Mouse (Mus musculus): ENCODE results near the gene Ahdc1. TPM values are rescaled to one million over a fixed set of nuclear protein-coding genes. Genes with fewer than 3 reads are reported as not detected.

Ahdc1 gene
- polyA plus RNA-seq, 1 experiment from 2014 or later = 10.1 TPM

DNA sequence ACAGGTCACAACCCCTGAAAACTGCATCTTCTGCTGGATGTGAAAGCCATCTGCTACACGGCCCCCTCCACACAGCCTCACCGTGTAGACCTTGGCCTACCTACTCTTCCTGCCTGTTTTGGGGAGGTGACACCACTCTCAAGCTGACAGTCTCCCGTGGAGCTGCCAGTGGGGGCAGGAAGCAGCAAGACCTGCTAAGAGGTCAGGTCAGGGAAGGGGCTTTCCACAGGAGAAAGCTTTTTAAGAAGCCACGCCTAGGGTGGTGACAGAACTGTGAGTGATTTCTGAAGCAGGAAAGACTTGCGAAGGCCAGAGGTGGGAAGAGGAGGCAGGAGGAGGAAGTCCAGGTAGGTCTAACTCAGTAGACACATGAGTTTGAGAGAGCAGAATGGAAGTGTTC, 67.9 kb downstream of the Ahdc1 start:
- Histone ChIP-seq H3K36me3 (peaks cover 49% of the 10 kb centered on the region), H3K4me2 (no peak overlapping the region), H3K27ac (0 out of 2 replicates have a peak overlapping the region, but pooled peaks have one; percentile 5), H3K4me1 (peaks cover 48% of the 10 kb centered on the region), H3K9me3 (replicated peaks) (no peaks in the 10 kb centered on the region), H3K27me3 (no peaks in the 10 kb centered on the region), H3K9ac (no peak overlapping the region), H3K4me3 (replicated peaks) (no peak overlapping the region)
- WGBS = 50% methylated on average over 5 of the region's 5 CpGs
- no peak for ATAC-seq (replicated peaks; ENCODE audit: low FRiP score)

DNA sequence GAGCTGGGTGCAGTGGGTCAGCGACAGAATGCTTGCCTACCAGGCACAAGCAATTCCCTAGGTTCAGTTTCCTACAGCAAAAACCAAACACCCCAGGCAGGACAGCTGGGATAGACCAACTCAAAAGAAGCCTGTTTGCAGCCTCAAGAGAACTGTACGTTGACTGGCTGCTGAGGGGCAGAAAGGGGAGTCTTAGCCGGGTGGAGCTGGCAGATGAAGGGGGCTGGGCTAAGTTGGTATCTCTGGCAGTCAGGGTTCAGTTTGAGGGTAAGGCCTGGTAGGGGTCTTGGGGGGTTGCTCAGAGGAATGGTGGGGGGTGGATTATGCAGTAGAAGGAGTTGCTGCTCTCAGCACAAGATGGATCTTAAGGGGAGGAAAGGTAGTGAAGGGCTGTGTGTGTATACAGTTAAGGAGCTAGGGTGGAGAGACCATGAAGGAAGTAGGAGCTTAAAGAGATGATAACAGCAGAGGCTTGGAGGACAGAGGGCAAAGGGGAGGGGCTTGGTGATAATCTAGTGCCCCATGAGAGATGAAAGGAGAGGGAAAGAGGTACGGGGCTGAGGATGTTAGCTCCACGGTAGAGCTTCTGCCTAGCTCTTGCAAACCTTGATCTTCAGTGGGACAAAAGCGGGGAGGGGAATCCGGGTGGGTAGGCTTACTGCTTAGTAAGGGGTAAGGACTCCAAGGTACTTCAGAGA, 68.5 kb downstream of the Ahdc1 start:
- Histone ChIP-seq H3K27me3 (no peaks in the 10 kb centered on the region), H3K9me3 (replicated peaks) (no peaks in the 10 kb centered on the region), H3K4me2 (no peak overlapping the region), H3K4me1 (peaks cover 48% of the 10 kb centered on the region), H3K9ac (no peak overlapping the region), H3K4me3 (replicated peaks) (no peak overlapping the region), H3K36me3 (peaks cover 43% of the 10 kb centered on the region), H3K27ac (0 out of 2 replicates have a peak overlapping the region, but pooled peaks have one; percentile 5)
- ATAC-seq (replicated peaks; ENCODE audit: low FRiP score) = no peak
- 53% methylated on average over 7 of the region's 7 CpGs for WGBS

DNA sequence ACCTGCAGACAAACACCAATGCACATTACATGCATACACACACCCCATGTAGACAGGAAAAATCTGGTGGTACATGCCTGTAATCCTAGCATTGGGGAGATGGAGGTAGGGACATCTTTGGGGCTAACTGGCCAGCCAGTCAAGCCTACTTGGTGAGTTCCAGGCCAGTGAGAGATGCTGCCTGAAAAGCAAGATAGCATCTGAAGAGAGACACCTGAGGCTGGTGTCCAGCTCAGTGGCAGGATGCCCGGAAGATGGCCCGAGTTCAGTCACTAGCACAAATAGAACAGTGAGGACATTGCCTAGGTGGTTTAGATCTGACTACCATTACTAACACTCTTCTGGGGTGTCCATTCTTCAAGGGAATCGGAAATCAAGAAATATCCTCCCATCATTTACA, 69.8 kb downstream of the Ahdc1 start:
- ATAC-seq (replicated peaks; ENCODE audit: low FRiP score) = no peak
- Histone ChIP-seq H3K27ac (no peak overlapping the region), H3K9me3 (replicated peaks) (no peaks in the 10 kb centered on the region), H3K27me3 (no peaks in the 10 kb centered on the region), H3K36me3 (peaks cover 36% of the 10 kb centered on the region), H3K4me1 (peaks cover 54% of the 10 kb centered on the region), H3K9ac (no peak overlapping the region), H3K4me2 (no peak overlapping the region), H3K4me3 (replicated peaks) (no peak overlapping the region)
- WGBS = 89% methylated on average over 3 of the region's 3 CpGs

DNA sequence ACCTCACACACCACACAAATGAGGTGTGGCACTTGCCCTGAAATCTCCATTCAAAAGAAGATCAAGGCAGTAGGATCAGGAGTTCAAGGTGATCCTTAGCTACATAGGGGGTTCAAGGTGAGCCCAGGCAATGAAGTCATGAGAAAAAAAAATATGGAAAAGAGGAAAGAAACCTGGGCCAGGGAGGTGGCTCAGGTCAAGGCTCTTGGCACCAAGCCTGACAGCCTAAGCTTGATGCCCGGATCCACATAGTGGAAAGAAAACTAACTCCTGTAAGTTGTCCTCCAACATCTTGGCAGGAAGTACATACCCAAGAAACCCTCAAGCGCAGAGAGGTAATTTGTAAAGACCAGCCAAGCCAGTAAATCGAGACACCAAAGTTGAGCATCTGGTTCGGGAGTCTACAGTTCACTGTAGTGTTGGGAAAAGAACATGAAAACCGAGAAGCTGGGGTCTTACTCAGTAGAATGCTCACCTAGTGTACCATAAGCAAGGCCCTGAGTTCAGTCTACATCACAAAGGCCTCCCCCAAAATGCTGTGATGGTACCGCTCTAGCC, 71.2 kb downstream of the Ahdc1 start:
- ATAC-seq (replicated peaks; ENCODE audit: low FRiP score) = no peak
- no peaks in the 10 kb centered on the region for H3K9me3 ChIP-seq (replicated peaks)

DNA sequence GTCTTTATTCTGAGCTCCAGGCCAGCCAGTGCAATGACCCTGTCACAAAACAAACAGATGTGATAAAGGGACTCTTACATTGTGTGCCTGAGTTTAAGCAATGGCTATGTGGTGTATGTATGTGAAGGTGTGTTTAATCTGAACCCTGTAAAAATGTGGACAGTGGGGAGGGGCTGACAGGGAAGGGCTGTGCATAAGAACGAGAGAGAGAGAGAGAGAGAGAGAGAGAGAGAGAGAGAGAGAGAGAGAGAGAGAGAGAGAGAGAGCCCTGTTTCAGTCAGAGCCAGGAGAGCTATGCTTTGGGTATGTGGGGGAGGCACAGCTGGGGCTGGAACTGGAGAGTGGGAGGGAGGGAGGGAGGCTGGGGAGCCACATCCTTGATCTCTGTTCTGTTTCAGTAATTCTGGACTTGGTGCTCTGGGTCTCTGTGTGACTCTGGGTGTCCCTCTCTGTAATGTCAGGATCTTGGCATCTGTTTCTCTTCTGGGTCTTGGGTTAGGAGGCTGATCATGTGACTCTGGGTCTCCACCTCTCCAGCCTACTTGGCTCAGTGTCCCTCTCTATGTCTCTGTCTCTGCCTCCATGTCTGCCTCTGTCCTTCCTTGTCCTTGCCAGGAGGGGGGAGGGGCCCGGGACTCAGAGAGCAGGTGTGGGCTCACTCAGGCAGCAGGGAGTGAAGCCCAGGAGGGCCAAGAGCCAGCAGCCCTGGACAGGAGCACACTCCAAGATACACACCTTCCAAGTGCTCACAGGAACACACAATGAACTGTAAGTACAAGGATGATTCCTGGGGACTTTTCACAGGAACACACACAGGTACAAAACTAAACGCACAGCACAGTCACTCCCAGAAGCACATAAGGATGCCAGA, 73.2 kb downstream of the Ahdc1 start:
- peak; percentile 86 for ATAC-seq (replicated peaks; ENCODE audit: low FRiP score)
- Histone ChIP-seq H3K4me1 (peaks cover 71% of the 10 kb centered on the region), H3K9ac (peak overlapping the region; percentile 46), H3K27ac (peak overlapping the region; percentile 94), H3K9me3 (replicated peaks) (no peaks in the 10 kb centered on the region), H3K27me3 (no peaks in the 10 kb centered on the region), H3K36me3 (peaks cover 7% of the 10 kb centered on the region), H3K4me2 (peak overlapping the region; percentile 90), H3K4me3 (replicated peaks) (peak overlapping the region; percentile 44)
- 4% methylated on average over 3 of the region's 3 CpGs for WGBS

More for the DNA sequence above, 71.2 kb downstream of the Ahdc1 start:
- H3K36me3 ChIP-seq = peaks cover 25% of the 10 kb centered on the region
- 56% methylated on average over 6 of the region's 6 CpGs for WGBS
- H3K27me3 ChIP-seq = no peaks in the 10 kb centered on the region
- no peak overlapping the region for H3K4me3 ChIP-seq (replicated peaks)
- H3K4me2 ChIP-seq = no peak overlapping the region
- peak overlapping the region; percentile 25; the same call in 1 of the 2 replicates for H3K27ac ChIP-seq
- H3K4me1 ChIP-seq = peaks cover 68% of the 10 kb centered on the region
- H3K9ac ChIP-seq = no peak overlapping the region

DNA sequence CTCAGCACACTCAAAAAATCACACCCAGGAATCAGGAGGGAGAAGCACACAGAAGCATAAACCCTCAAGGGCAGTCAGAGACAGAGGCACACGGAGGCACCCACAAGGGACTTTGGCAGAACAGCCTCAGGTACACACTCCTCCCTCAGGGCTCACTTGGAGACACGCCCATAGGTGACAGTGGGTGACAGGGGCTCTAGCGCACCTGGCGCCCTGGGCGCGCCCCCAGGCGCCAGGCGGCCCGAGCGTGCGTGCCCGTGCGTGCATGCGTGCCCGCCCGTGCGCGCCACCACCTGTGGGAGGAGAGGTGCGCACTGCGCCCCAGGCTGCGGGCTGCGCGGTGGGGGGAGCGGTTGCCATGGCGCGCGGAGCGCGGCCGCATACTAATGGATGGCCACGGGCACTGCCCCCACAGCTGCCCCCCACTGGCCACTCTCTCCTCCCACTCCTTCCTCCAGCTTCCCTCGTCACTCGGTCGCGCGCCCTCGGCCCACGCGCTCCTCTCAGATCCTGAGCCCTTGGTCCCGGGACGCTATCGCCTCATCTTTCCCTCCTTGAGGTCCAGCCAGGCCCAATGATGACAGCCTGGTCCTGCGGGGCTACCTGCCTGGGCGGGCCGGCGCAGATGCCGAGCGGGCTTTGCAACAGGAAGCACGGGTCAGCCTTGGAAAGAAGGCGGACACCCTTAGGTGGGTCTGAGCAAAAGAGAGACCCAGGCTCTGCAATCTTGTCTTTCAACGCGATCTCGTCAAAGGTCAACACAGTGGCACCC, 74.1 kb downstream of the Ahdc1 start:
- WGBS = under 1% methylated on average over 53 of the region's 53 CpGs
- H3K27ac ChIP-seq = peak overlapping the region; percentile 94

DNA sequence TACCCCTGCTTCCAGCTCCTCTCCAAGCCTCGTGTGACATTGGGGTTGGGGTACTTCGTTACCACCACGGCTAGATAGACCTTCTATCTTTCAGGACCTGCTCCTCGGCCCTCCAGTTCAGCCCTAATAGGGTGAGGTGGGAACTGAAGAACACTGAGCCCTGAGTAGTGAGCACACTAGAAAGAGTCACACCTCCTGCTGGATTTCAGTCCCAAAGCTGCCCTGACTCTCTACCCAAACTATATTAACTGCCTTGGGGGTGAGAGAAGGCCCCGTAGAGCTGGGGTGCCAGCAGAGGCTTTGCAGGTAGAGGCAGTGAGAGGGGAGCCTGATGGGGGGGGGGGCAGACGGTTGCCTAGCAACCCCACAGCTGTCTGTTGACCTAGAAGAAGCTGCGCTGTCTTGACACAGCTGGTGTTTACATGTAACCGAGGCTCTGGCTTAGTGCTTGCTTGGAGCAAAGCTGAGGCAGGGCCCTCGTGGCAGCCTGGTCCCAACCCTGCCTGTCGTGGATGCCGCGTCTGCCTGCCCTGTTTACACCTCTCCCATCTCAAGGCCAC, 74.8 kb downstream of the Ahdc1 start:
- peaks cover 84% of the 10 kb centered on the region for H3K4me1 ChIP-seq
- no peak overlapping the region for H3K9ac ChIP-seq
- H3K9me3 ChIP-seq (replicated peaks) = no peaks in the 10 kb centered on the region
- no peak for ATAC-seq (replicated peaks; ENCODE audit: low FRiP score)
- H3K4me3 ChIP-seq (replicated peaks) = peak overlapping the region; percentile 44
- H3K27ac ChIP-seq = peak overlapping the region; percentile 94
- H3K4me2 ChIP-seq = peak overlapping the region; percentile 90
- H3K27me3 ChIP-seq = no peaks in the 10 kb centered on the region
- H3K36me3 ChIP-seq = peaks cover 2% of the 10 kb centered on the region; the same call in 1 of the 2 replicates
- 15% methylated on average over 12 of the region's 12 CpGs for WGBS

More for the DNA sequence above, 74.1 kb downstream of the Ahdc1 start:
- Histone ChIP-seq H3K9me3 (replicated peaks) (no peaks in the 10 kb centered on the region), H3K4me2 (peak overlapping the region; percentile 90), H3K36me3 (peaks cover 6% of the 10 kb centered on the region; the same call in 1 of the 2 replicates), H3K27me3 (no peaks in the 10 kb centered on the region), H3K4me1 (peaks cover 78% of the 10 kb centered on the region), H3K9ac (peak overlapping the region; percentile 46), H3K4me3 (replicated peaks) (peak overlapping the region; percentile 44)
- peak; percentile 35 for ATAC-seq (replicated peaks; ENCODE audit: low FRiP score)

DNA sequence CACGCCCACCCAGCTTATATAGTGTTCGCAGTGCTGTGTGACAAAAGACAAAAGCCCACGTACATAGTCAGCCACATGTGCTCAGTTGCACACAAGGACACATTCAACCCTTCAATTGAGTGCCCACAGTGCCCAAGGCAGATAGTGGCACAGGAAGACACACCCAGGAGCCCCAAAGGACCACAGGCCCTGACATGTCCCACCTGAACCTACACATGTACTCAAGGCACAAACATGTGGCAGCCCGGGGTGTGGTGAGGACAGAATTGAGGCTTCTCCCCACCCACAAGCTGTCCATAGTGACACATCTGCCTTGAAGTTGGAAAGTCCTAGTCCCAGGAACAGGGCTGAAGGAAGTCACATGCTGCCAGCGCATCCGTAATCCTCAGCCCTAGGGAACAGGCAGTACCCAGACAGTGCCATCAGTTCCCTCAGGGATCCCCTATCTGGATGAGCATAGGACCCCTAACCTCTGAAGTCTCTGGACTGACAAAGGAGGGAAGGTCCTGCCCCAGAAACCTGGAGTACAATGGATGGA, 76.2 kb downstream of the Ahdc1 start:
- H3K4me2 ChIP-seq = no peak overlapping the region

DNA sequence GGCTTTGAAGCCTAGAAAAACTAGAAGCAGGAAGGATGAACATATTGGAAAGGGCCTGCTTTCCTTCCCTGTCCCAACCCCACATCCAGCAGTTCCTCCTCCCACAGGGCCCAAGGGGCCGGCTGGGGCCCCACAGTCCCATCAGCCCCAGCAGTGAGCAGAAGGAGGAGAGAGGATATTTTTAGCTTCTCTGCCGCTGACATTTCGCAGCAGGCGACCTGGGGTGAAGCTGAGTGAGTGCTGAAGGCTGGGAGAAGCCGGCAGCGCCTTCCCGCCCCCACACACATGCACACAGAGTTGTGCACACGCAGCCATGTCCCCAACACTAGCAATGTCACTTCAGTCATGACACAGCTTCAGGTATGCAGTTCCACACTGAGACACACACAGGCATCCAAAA, 76.8 kb downstream of the Ahdc1 start:
- Histone ChIP-seq H3K4me2 (0 out of 2 replicates have a peak overlapping the region, but pooled peaks have one; percentile 5), H3K27me3 (no peaks in the 10 kb centered on the region), H3K9ac (peak overlapping the region; percentile 27; the same call in 1 of the 2 replicates), H3K36me3 (no peaks in the 10 kb centered on the region), H3K4me1 (peaks cover 88% of the 10 kb centered on the region), H3K4me3 (replicated peaks) (no peak overlapping the region), H3K9me3 (replicated peaks) (no peaks in the 10 kb centered on the region), H3K27ac (peak overlapping the region; percentile 88)
- ATAC-seq (replicated peaks; ENCODE audit: low FRiP score) = no peak
- WGBS = 12% methylated on average over 8 of the region's 8 CpGs

More for the DNA sequence above, 76.2 kb downstream of the Ahdc1 start:
- Histone ChIP-seq H3K9me3 (replicated peaks) (no peaks in the 10 kb centered on the region), H3K4me1 (peaks cover 87% of the 10 kb centered on the region), H3K4me3 (replicated peaks) (no peak overlapping the region), H3K27ac (peak overlapping the region; percentile 88), H3K27me3 (no peaks in the 10 kb centered on the region), H3K36me3 (no peaks in the 10 kb centered on the region), H3K9ac (peak overlapping the region; percentile 27)
- ATAC-seq (replicated peaks; ENCODE audit: low FRiP score) = no peak
- 80% methylated on average over 6 of the region's 6 CpGs for WGBS

DNA sequence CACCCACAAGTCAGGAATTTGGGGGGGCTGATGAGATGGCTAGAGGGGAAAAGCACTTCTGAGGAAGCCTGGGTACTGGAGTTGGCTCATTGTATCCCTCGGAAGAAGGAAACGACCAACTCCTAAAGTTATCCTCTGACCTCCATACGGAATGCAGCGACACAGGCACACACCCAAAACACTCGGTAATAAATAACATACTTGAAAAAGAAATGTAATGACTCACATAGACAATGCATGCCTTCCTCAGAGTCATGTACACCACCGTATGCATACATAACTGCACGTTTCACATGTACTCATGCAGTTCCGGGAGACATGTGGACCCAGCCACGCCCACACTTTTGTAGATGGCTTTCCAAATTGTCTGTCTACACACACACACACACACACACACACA, 78.3 kb downstream of the Ahdc1 start:
- peaks cover 91% of the 10 kb centered on the region for H3K4me1 ChIP-seq
- ATAC-seq (replicated peaks; ENCODE audit: low FRiP score) = no peak
- no peaks in the 10 kb centered on the region for H3K9me3 ChIP-seq (replicated peaks)
- 74% methylated on average over 9 of the region's 9 CpGs for WGBS
- H3K27ac ChIP-seq = peak overlapping the region; percentile 95
- no peak overlapping the region for H3K9ac ChIP-seq
- H3K36me3 ChIP-seq = no peaks in the 10 kb centered on the region
- no peaks in the 10 kb centered on the region for H3K27me3 ChIP-seq
- H3K4me3 ChIP-seq (replicated peaks) = no peak overlapping the region
- no peak overlapping the region for H3K4me2 ChIP-seq

DNA sequence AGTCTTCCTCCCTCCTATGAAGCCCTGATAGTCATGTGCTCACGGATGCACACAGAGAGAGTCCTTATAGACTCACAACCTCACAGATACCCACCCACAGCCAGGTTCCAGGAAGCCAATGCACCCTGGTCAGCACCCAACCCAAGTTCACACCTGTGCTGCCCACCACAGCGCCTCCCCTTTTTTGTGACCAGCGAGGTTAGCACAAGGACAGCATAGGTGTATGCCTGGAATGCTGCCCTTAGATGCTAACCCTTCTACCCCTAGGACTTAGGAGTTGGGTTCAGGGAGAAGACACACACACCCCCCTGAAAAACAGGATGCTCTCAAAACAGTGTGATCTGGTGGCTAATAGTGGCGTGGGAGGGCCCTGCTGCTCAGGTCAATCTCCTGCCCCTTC, 78.7 kb downstream of the Ahdc1 start:
- H3K27ac ChIP-seq = peak overlapping the region; percentile 95
- peaks cover 91% of the 10 kb centered on the region for H3K4me1 ChIP-seq
- H3K4me3 ChIP-seq (replicated peaks) = no peak overlapping the region
- no peaks in the 10 kb centered on the region for H3K27me3 ChIP-seq
- no peaks in the 10 kb centered on the region for H3K36me3 ChIP-seq
- 0 out of 2 replicates have a peak overlapping the region, but pooled peaks have one; percentile 36 for H3K4me2 ChIP-seq
- H3K9ac ChIP-seq = 0 out of 2 replicates have a peak overlapping the region, but pooled peaks have one; percentile 1
- 67% methylated on average over 4 of the region's 4 CpGs for WGBS
- no peaks in the 10 kb centered on the region for H3K9me3 ChIP-seq (replicated peaks)
- no peak for ATAC-seq (replicated peaks; ENCODE audit: low FRiP score)

All from kidney, embryonic 15.5 days (tissue).